Mouse (Mus musculus): ENCODE measurements around the gene Serhl.

- TF ChIP-seq CTCF (conservative IDR thresholded peaks at IDR 0.05; ENCODE audit: insufficient read depth, insufficient read length, low read depth, low read length) (no peak), POLR2A (IDR thresholded peaks at IDR 0.05; ENCODE audit: low read depth, low read length) (no peak)
Observed at GRCm38 (mm10) chr15:83134671-83135070, 45.4 kb downstream of the Serhl start.

Measured in kidney, adult 2 months (tissue).